Mouse (Mus musculus) liver, adult 2 months (tissue): ENCODE measurements around the gene Vwa8.

Source experiments
- CTCF ChIP-seq: fragments of 200-500 bp; IDR thresholded peaks from 2 replicates; pipeline ENCODE4 v1.5.1; 2011; ENCODE audit warnings: low read depth, low read length, control low read depth
- POLR2A ChIP-seq: fragments of 200-500 bp; IDR thresholded peaks from 2 replicates; pipeline ENCODE4 v1.6.1; 2011; ENCODE audit warnings: low read length, control low read depth; ENCODE audit not compliant: insufficient read depth; ENCODE audit errors: extremely low read depth

- TF ChIP-seq POLR2A (no peak), CTCF (peak; percentile 34)
Measured at GRCm38 (mm10) chr14:79003576-79003975, 154.7 kb downstream of the Vwa8 start.
